Mouse (Mus musculus) left cerebral cortex, adult 9 months (tissue): Measurements from ENCODE around the gene Rgs6.
A peak's percentile ranks its signal among the peaks of the same experiment; 100 is the strongest.

Experiments used
- DNase-seq, 2 experiments: peaks; one replicate each; pipeline ENCODE4 v3.0.0; 2022; ENCODE audit warnings: low spot score in 2 of 2

The Rgs6 gene

GRCm38 (mm10) chr12:82848304-82848872 lies 260.3 kb downstream of the Rgs6 start:
- no peak for DNase-seq

GRCm38 (mm10) chr12:82854902-82855301 lies 266.8 kb downstream of the Rgs6 start:
- DNase-seq = no peak

GRCm38 (mm10) chr12:82855333-82856107 lies 267.4 kb downstream of the Rgs6 start:
- peak; percentile 23 to 30 for DNase-seq

- DNase-seq = peak in 1 of 2 experiments; percentile 29
These were observed 277.6 kb downstream of the Rgs6 start for GRCm38 (mm10) chr12:82865686-82866085.

- no peak for DNase-seq
These were observed 292.6 kb downstream of the Rgs6 start for GRCm38 (mm10) chr12:82880711-82881110.

GRCm38 (mm10) chr12:82883079-82883478 lies 295.0 kb downstream of the Rgs6 start:
- DNase-seq = no peak

GRCm38 (mm10) chr12:82894971-82895838 lies 307.1 kb downstream of the Rgs6 start:
- DNase-seq = no peak

GRCm38 (mm10) chr12:82905773-82906172 lies 317.7 kb downstream of the Rgs6 start:
- peak; percentile 40 to 53 for DNase-seq

- DNase-seq = no peak
These were observed 322.8 kb downstream of the Rgs6 start for GRCm38 (mm10) chr12:82910846-82911245.

GRCm38 (mm10) chr12:82914127-82914526 lies 326.0 kb downstream of the Rgs6 start:
- no peak for DNase-seq

- DNase-seq = no peak
These were observed 332.1 kb downstream of the Rgs6 start for GRCm38 (mm10) chr12:82920146-82920545.

GRCm38 (mm10) chr12:82921287-82922015 lies 333.4 kb downstream of the Rgs6 start:
- DNase-seq = no peak

- DNase-seq = no peak
These were observed 334.9 kb downstream of the Rgs6 start for GRCm38 (mm10) chr12:82922856-82923506.

- no peak for DNase-seq
These were observed 344.8 kb downstream of the Rgs6 start for GRCm38 (mm10) chr12:82932706-82933461.

- no peak for DNase-seq
These were observed 347.1 kb downstream of the Rgs6 start for GRCm38 (mm10) chr12:82935121-82935762.

GRCm38 (mm10) chr12:82935767-82936166 lies 347.7 kb downstream of the Rgs6 start:
- DNase-seq = no peak

- DNase-seq = no peak
These were observed 352.4 kb downstream of the Rgs6 start for GRCm38 (mm10) chr12:82940461-82940860.

GRCm38 (mm10) chr12:82946507-82946906 lies 358.4 kb downstream of the Rgs6 start:
- DNase-seq = peak; percentile 26 to 93

- no peak for DNase-seq
These were observed 373.0 kb downstream of the Rgs6 start for GRCm38 (mm10) chr12:82961111-82961510.

- no peak for DNase-seq
These were observed 373.8 kb downstream of the Rgs6 start for GRCm38 (mm10) chr12:82961852-82962251.
